Mouse (Mus musculus): ENCODE results near the gene Atf5.

DNA sequence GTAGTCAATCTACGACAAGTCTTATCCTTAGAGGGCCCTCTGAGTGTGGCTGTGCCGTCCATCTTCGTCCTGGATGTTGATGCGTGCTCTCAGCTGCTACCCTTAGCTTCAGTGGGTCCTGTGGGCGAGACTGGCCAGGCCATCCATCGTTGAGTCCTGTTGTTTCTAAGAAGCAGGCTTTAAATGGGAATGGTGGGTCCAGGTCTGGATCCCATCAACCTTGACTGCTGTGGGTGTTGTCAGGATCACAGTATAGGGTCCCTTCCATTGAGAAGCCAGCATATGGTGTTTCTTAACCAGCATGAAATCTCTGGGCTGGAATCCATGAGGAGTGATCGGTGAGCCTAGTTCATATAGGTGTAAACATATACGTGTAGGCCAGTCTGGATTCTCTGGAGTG is 36.4 kb downstream of the Atf5 start:
- TF ChIP-seq CTCF (IDR thresholded peaks at IDR 0.05; ENCODE audit: control insufficient read depth, insufficient read depth, insufficient replicate concordance, low read depth, low read length) (no peak), POLR2A (IDR thresholded peaks at IDR 0.05; ENCODE audit: control insufficient read depth, low read depth, low read length) (no peak)
